In the genomic region with DNA sequence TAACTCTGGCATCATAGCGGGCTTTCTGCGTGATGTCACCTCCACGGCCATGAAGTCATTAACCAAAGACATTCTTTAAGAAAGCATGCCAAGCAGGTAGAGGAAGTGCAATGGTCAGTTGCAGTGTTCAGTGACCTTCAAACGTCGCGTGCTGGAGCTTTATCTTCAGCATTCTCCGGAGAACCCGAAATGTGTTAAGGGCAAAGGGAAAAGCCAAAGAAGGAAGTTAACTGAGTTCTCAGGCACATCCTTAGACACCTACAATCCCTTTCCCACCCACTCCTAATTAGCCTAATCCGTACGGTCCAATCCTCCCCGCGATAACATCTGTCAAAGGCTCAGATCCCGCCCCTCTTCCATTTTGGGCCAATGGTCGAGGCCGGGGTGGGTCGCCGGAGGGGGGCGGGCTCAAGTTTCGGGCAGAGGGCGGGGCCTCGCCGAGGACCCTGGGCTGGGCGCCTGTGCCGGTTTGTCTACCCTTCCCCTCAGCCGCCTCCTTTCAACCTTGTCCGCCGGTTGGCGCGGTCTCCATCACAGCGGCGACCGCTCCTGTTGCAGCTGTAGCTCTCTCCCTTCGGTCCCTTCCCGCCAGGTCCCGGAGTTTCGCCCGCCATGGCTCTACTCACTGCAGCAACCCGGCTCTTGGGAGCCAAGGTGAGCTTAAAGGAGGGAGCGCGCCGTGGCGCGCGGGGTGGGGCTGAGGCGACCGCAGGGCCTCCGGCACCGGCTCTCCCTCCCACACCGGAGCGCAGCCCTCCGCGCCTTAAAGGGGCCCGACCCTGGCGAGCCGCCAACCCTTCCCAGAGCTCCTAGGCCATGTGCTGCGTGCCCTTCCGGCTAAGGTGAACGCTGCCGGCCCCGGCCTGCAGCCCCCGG, we compare ENCODE assay signal across 8 mouse cellular contexts. TPM values are rescaled to one million over a fixed set of nuclear protein-coding genes. Genes with fewer than 3 reads are reported as not detected.
A peak's percentile ranks its signal among the peaks of the same experiment; 100 is the strongest.
DNase-seq lines count a peak whose midpoint lies in the region; ATAC-seq and TF ChIP-seq lines count a peak whose summit lies in the region.

Cs (plus strand) TSS at position 429 of the 876 bp plus-strand sequence.

- DNase-seq in Patski (ENCODE audit: low read depth, low spot score): peak; percentile 84
- peak; percentile 98 to 99 for DNase-seq in cerebellum, postnatal 14 days
- peak; percentile 91 for DNase-seq in frontal cortex, postnatal 14 days (ENCODE audit: low spot score in 2 of 2)
- DNase-seq in layer of hippocampus, postnatal 25 days (ENCODE audit: extremely low spot score in 1 of 2, low spot score in 1 of 2): peak; percentile 88 to 94
- peak; percentile 98 for DNase-seq in lung, postnatal 25 days (ENCODE audit: low spot score)
- peak; percentile 98 for DNase-seq in retina, embryonic 14.5 days (ENCODE audit: low spot score)
- peak; percentile 99 for DNase-seq in thymus, postnatal 4 days

- TF ChIP-seq CTCF in Patski (IDR thresholded peaks at IDR 0.05): no peak

- CTCF ChIA-PET in Patski (lab: Charles Lee): interaction anchor here (1.4 to 5.7 kb wide), 3 partner anchors 13 to 209 kb away, joined by 3 to 42 read pairs (median 3); partner anchors contain the start of gene Cnpy2

- POLR2A ChIA-PET in Patski (lab: Charles Lee): interaction anchor here (0.7 to 4.0 kb wide), 5 partner anchors 14 to 123 kb away, joined by 3 to 19 read pairs (median 8); partner anchors contain the start of genes Ankrd52, Cnpy2 and Coq10a

- peak within 1 kb of the TSS; percentile 88 for H3K4me2 ChIP-seq in hindbrain, embryonic 13.5 days

- no peaks in the 10 kb centered on the region for H3K36me3 ChIP-seq in hindbrain, embryonic 13.5 days

- in situ Hi-C loops in Patski (cut with MboI; ENCODE audit: low pct_unique_long_range_greater_than_20kb): loop anchor here (5.0 kb wide), 1 partner anchor 120 kb away; the partner anchor contains the start of gene Smarcc2

- H3K27me3 ChIP-seq in Patski: no peaks in the 10 kb centered on the region
- H3K27me3 ChIP-seq in hindbrain, embryonic 13.5 days: no peaks in the 10 kb centered on the region

- no peaks in the 10 kb centered on the region for H3K9me3 ChIP-seq in hindbrain, embryonic 13.5 days

- peak within 1 kb of the TSS; percentile 95 for H3K27ac ChIP-seq in hindbrain, embryonic 13.5 days

- peak within 1 kb of the TSS; percentile 99 for H3K9ac ChIP-seq in hindbrain, embryonic 13.5 days

- peak within 1 kb of the TSS; percentile 99 for H3K4me3 ChIP-seq in hindbrain, embryonic 13.5 days

- ATAC-seq in Patski: peak; percentile 86
- ATAC-seq in hindbrain, embryonic 13.5 days (ENCODE audit: low FRiP score): peak; percentile 98

- H3K4me1 ChIP-seq in hindbrain, embryonic 13.5 days (replicated peaks): peaks cover 22% of the 10 kb centered on the region

- whole genome bisulfite sequencing in hindbrain, embryonic 13.5 days: 1% methylated on average over 61 of the region's 61 CpGs

RNA-seq across cellular contexts. Expression of gene Cs, which starts in this region (rescaled TPM):
- 279 TPM for polyA plus RNA-seq in Patski (2021)
- polyA plus RNA-seq in hindbrain, embryonic 13.5 days (2015; fragmentation: Nextera tagmentation; extraction: Ambion mirVana): 232 and 235 TPM in 2 replicates
- total RNA-seq in layer of hippocampus, postnatal 25 days (2021): 100 to 1,000 TPM; 232 to 242 TPM

Comparison
In these comparisons a context has a peak if more than half of its experiments do, and no peak if none do; other contexts are left out.
1. Peak in every context shown above with its lines: DNase-seq, ATAC-seq, H3K4me3 ChIP-seq and H3K27ac ChIP-seq.